Mouse (Mus musculus) hindbrain, embryonic 16.5 days (tissue): Measurements from ENCODE around the gene Polrmt. TPM values are rescaled to one million over a fixed set of nuclear protein-coding genes. Genes with fewer than 3 reads are reported as not detected.
A peak's percentile ranks its signal among the peaks of the same experiment; 100 is the strongest.

Experiments
- ATAC-seq: fragments of 200-750 bp; cut with Nextera tagmentation; 2 replicates; pipeline ENCODE4 v1.8.0; 2017; ENCODE audit warnings: moderate TSS enrichment, moderate library complexity
- H3K27ac ChIP-seq: fragments of 300-500 bp; sonication (generic); 2 replicates; pipeline ENCODE4 v1.5.1; 2014; ENCODE audit warnings: low read depth, mild to moderate bottlenecking, control low read depth, low read length, moderate library complexity
- H3K27me3 ChIP-seq: fragments of 300-500 bp; sonication (generic); replicated peaks from 2 replicates; pipeline ENCODE4 v1.6.1; 2014; ENCODE audit warnings: low read length; ENCODE audit not compliant: control insufficient read depth, insufficient read depth
- H3K36me3 ChIP-seq: fragments of 300-500 bp; sonication (generic); 2 replicates; pipeline ENCODE4 v1.6.1; 2014; ENCODE audit warnings: mild to moderate bottlenecking, low read length, moderate library complexity, mixed read lengths; ENCODE audit not compliant: control insufficient read depth, insufficient read depth
- H3K4me1 ChIP-seq: fragments of 300-500 bp; sonication (generic); 2 replicates; pipeline ENCODE4 v1.6.1; 2014; ENCODE audit warnings: low read depth, low read length; ENCODE audit not compliant: control insufficient read depth, insufficient read depth
- H3K4me2 ChIP-seq: fragments of 300-500 bp; sonication (generic); 2 replicates; pipeline ENCODE4 v1.6.1; 2014; ENCODE audit warnings: mild to moderate bottlenecking, low read length, control low read depth, moderate library complexity
- H3K4me3 ChIP-seq: fragments of 300-500 bp; sonication (generic); 2 replicates; pipeline ENCODE4 v1.5.1; 2014; ENCODE audit warnings: mild to moderate bottlenecking, low read length, control low read depth, moderate library complexity
- H3K9ac ChIP-seq: fragments of 300-500 bp; sonication (generic); 2 replicates; pipeline ENCODE4 v1.6.1; 2014; ENCODE audit warnings: low read depth, mild to moderate bottlenecking, control low read depth, low read length, moderate library complexity
- H3K9me3 ChIP-seq: fragments of 300-500 bp; sonication (generic); 2 replicates; pipeline ENCODE4 v1.6.1; 2014; ENCODE audit warnings: mild to moderate bottlenecking, low read length, moderate library complexity; ENCODE audit not compliant: control insufficient read depth
- WGBS: fragments of 180-500 bp; shearing (Covaris S2); extraction: QIAGEN DNeasy Blood & Tissue Kit; methylation state at CpG from one replicate; pipeline ENCODE4 v1.1.7; 2014; 5-methylcytosine and 5-hydroxymethylcytosine counted together
- polyA plus RNA-seq: library from polyadenylated mRNA; unstranded; fragments of >200 nt; fragmentation: Nextera tagmentation; extraction: Ambion mirVana; gene quantifications from 2 replicates; pipeline ENCODE4 v1.2.1, GENCODE M21; 2015

Gene Polrmt
- polyA plus RNA-seq, 1 experiment from 2014 or later = 37.1 TPM

GRCm38 (mm10) chr10:79788386-79789158 lies 42.2 kb upstream of the Polrmt start:
- no peaks in the 10 kb centered on the region for H3K36me3 ChIP-seq
- 34% methylated on average over 7 of the region's 7 CpGs for WGBS
- H3K9ac ChIP-seq = no peak overlapping the region
- H3K9me3 ChIP-seq = no peaks in the 10 kb centered on the region
- no peak overlapping the region for H3K4me2 ChIP-seq
- H3K27ac ChIP-seq = no peak overlapping the region
- H3K27me3 ChIP-seq = no peaks in the 10 kb centered on the region; the same call in 1 of the 2 replicates
- H3K4me1 ChIP-seq = peaks cover 4% of the 10 kb centered on the region; the same call in 1 of the 2 replicates
- no peak for ATAC-seq
- no peak overlapping the region for H3K4me3 ChIP-seq

GRCm38 (mm10) chr10:79783920-79784800 lies 37.8 kb upstream of the Polrmt start:
- Histone ChIP-seq H3K27ac (no peak overlapping the region), H3K9me3 (no peaks in the 10 kb centered on the region), H3K36me3 (no peaks in the 10 kb centered on the region), H3K9ac (no peak overlapping the region), H3K27me3 (peaks cover 2% of the 10 kb centered on the region), H3K4me1 (no peaks in the 10 kb centered on the region; the same call in none of the 2 replicates), H3K4me2 (no peak overlapping the region), H3K4me3 (no peak overlapping the region)
- WGBS = 37% methylated on average over 27 of the region's 27 CpGs
- no peak for ATAC-seq

- H3K36me3 ChIP-seq = no peaks in the 10 kb centered on the region
- H3K27ac ChIP-seq = no peak overlapping the region
- WGBS = 61% methylated on average over 7 of the region's 7 CpGs
- H3K4me3 ChIP-seq = no peak overlapping the region
- peaks cover 4% of the 10 kb centered on the region for H3K27me3 ChIP-seq
- H3K9me3 ChIP-seq = no peaks in the 10 kb centered on the region
- no peak overlapping the region for H3K9ac ChIP-seq
- H3K4me2 ChIP-seq = no peak overlapping the region
- H3K4me1 ChIP-seq = peaks cover 1% of the 10 kb centered on the region
- no peak for ATAC-seq
Measured at GRCm38 (mm10) chr10:79783050-79783449, 36.7 kb upstream of the Polrmt start.

GRCm38 (mm10) chr10:79781956-79782355 lies 35.6 kb upstream of the Polrmt start:
- Histone ChIP-seq H3K9ac (no peak overlapping the region), H3K27ac (no peak overlapping the region), H3K36me3 (no peaks in the 10 kb centered on the region), H3K9me3 (no peaks in the 10 kb centered on the region), H3K27me3 (peaks cover 13% of the 10 kb centered on the region), H3K4me2 (no peak overlapping the region), H3K4me1 (peaks cover 8% of the 10 kb centered on the region), H3K4me3 (no peak overlapping the region)
- ATAC-seq = no peak
- WGBS = 55% methylated on average over 5 of the region's 5 CpGs

- H3K4me2 ChIP-seq = peak overlapping the region; percentile 78
- ATAC-seq = no peak; the same call in 1 of the 2 replicates
Measured at GRCm38 (mm10) chr10:79781139-79781538, 34.8 kb upstream of the Polrmt start.

GRCm38 (mm10) chr10:79780664-79781015 lies 34.3 kb upstream of the Polrmt start:
- no peaks in the 10 kb centered on the region for H3K36me3 ChIP-seq
- H3K9ac ChIP-seq = peak overlapping the region; percentile 48
- no peak overlapping the region for H3K27ac ChIP-seq
- WGBS = under 1% methylated on average over 13 of the region's 13 CpGs
- no peaks in the 10 kb centered on the region for H3K9me3 ChIP-seq
- H3K4me2 ChIP-seq = peak overlapping the region; percentile 78
- H3K4me3 ChIP-seq = peak overlapping the region; percentile 48
- H3K27me3 ChIP-seq = peaks cover 21% of the 10 kb centered on the region
- peak; percentile 68 for ATAC-seq
- peaks cover 8% of the 10 kb centered on the region for H3K4me1 ChIP-seq

More at GRCm38 (mm10) chr10:79781139-79781538, 34.8 kb upstream of the Polrmt start:
- H3K36me3 ChIP-seq = no peaks in the 10 kb centered on the region
- H3K27me3 ChIP-seq = peaks cover 20% of the 10 kb centered on the region
- no peaks in the 10 kb centered on the region for H3K9me3 ChIP-seq
- peak overlapping the region; percentile 48 for H3K4me3 ChIP-seq
- peaks cover 8% of the 10 kb centered on the region for H3K4me1 ChIP-seq
- WGBS = 32% methylated on average over 21 of the region's 21 CpGs
- peak overlapping the region; percentile 48 for H3K9ac ChIP-seq
- no peak overlapping the region for H3K27ac ChIP-seq

- H3K4me3 ChIP-seq = peak overlapping the region; percentile 48
- H3K4me2 ChIP-seq = peak overlapping the region; percentile 78
- H3K36me3 ChIP-seq = no peaks in the 10 kb centered on the region
- WGBS = 1% methylated on average over 55 of the region's 55 CpGs
- H3K9ac ChIP-seq = peak overlapping the region; percentile 47
- peak; percentile 93 for ATAC-seq
- H3K9me3 ChIP-seq = no peaks in the 10 kb centered on the region
- H3K4me1 ChIP-seq = peaks cover 8% of the 10 kb centered on the region
- peaks cover 21% of the 10 kb centered on the region for H3K27me3 ChIP-seq
- H3K27ac ChIP-seq = no peak overlapping the region
Measured at GRCm38 (mm10) chr10:79779784-79780663, 33.6 kb upstream of the Polrmt start.

- Histone ChIP-seq H3K9ac (no peak overlapping the region), H3K27ac (no peak overlapping the region), H3K4me3 (no peak overlapping the region), H3K36me3 (no peaks in the 10 kb centered on the region), H3K27me3 (peaks cover 21% of the 10 kb centered on the region), H3K4me1 (peaks cover 8% of the 10 kb centered on the region), H3K9me3 (no peaks in the 10 kb centered on the region), H3K4me2 (no peak overlapping the region)
- WGBS = 17% methylated on average over 2 of the region's 2 CpGs
- no peak for ATAC-seq
Measured at GRCm38 (mm10) chr10:79779193-79779592, 32.8 kb upstream of the Polrmt start.
